Mouse (Mus musculus) megakaryocyte, embryonic 14.5 days (primary cell): ENCODE measurements at regions not wholly inside any gene's neighbourhood (a gene's known extent, or its start where the extent isn't known, plus 50 kb on each side); places are given as distances from the start of the nearest gene placed in this dataset.

Experiments used
- H3K27me3 ChIP-seq: replicated peaks from 2 replicates; pipeline ENCODE3; 2012; ENCODE audit warnings: inconsistent platforms
- H3K36me3 ChIP-seq: replicated peaks from 2 replicates; pipeline ENCODE3; 2012; ENCODE audit warnings: low read length, inconsistent platforms, mixed read lengths
- H3K4me1 ChIP-seq: 2 replicates; pipeline ENCODE4 v1.6.1; 2012; ENCODE audit warnings: inconsistent platforms
- H3K4me3 ChIP-seq: replicated peaks from 2 replicates; pipeline ENCODE3; 2012; ENCODE audit warnings: moderate library complexity, mild to moderate bottlenecking, inconsistent platforms
- H3K9me3 ChIP-seq: 2 replicates; pipeline ENCODE4 v1.6.1; 2012; ENCODE audit warnings: inconsistent platforms
- FLI1 ChIP-seq: IDR thresholded peaks from 2 replicates; pipeline ENCODE4 v1.6.1; 2012; ENCODE audit warnings: low read length, inconsistent platforms, mixed read lengths
- GATA1 ChIP-seq: IDR thresholded peaks from 3 replicates; pipeline ENCODE4 v1.6.1; 2012; ENCODE audit warnings: mixed read lengths, low read length, inconsistent platforms, borderline replicate concordance

GRCm38 (mm10) chr5:26466666-26467065 lies 209.2 kb downstream of the Gm7361 start:
- Histone ChIP-seq H3K4me1 (no peaks in the 10 kb centered on the region), H3K4me3 (no peak overlapping the region), H3K9me3 (peaks cover 5% of the 10 kb centered on the region; the same call in 1 of the 2 replicates), H3K36me3 (no peaks in the 10 kb centered on the region), H3K27me3 (no peaks in the 10 kb centered on the region)
- no peak for TF ChIP-seq FLI1
- no peak for TF ChIP-seq GATA1

DNA sequence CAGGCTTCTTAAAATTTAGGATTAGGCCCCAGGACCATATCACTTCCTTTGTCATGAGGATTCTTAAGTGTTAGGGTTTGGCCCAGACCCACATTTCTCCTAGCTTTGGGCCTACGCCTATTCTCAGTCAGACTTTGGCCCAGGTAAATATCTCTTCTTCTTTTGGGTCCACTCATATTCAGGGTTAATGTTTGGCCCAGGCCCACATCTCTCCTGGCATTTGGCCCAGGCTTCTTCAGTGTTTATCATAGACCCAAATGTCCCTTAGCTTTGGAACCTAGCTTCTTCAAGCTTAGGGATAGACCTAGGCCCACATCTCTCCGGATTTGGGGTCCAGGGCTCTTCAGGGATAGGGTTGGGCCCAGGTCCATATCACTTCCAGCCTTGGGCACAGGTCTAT lies 228.2 kb downstream of the Gm7361 start:
- TF ChIP-seq GATA1 (no peak), FLI1 (no peak)
- Histone ChIP-seq H3K36me3 (no peaks in the 10 kb centered on the region), H3K4me1 (no peaks in the 10 kb centered on the region), H3K4me3 (no peak overlapping the region), H3K9me3 (peaks cover 9% of the 10 kb centered on the region), H3K27me3 (no peaks in the 10 kb centered on the region)

- no peak for TF ChIP-seq GATA1
- no peak for TF ChIP-seq FLI1
- Histone ChIP-seq H3K4me3 (no peak overlapping the region), H3K4me1 (no peaks in the 10 kb centered on the region), H3K27me3 (no peaks in the 10 kb centered on the region), H3K36me3 (no peaks in the 10 kb centered on the region), H3K9me3 (peaks cover 43% of the 10 kb centered on the region)
Measured at GRCm38 (mm10) chr5:26494003-26494402, 236.5 kb downstream of the Gm7361 start.

DNA sequence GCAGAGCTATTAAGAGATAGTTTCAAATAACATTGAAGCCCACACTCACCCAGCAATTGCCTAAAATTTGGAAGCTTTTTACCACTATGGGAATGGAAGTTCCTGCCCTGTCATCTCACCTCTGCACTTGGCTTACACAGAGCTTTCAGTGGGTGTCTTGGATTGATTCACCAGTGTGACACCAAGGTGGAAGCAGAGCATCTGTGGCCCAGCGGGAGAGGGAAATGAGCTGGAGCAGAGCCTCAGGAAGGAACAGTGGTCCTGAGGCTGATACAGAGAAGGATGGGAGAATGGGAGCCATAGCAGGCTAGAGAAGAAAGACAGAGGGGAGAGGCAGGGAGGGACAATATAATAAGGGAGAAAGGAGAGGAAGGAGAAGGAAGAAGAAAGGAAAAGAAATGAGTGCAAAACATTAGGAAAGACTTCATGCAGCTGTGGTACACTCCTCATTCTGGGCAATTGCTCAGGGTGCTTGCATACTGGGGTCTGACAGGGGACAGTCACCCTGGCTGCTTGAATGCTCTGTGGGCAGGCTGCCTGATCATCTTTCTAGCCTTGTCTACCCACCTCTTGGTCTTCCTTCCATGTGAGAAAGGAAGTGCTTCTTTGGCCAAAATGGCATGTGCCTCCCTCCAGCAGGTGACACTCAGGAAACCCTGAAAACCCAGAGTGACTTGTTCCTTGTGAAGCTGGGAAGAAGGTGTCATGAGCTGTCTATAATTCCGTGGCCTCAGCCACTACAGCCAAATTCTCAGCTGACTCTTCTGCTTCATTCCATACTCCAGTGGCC lies 240.3 kb downstream of the Gm7361 start:
- H3K36me3 ChIP-seq, result no peaks in the 10 kb centered on the region
- H3K27me3 ChIP-seq, result no peaks in the 10 kb centered on the region
- TF ChIP-seq FLI1 (no peak), GATA1 (no peak)
- H3K4me1 ChIP-seq, result no peaks in the 10 kb centered on the region
- H3K9me3 ChIP-seq, result peaks cover 35% of the 10 kb centered on the region
- no peak overlapping the region for H3K4me3 ChIP-seq

- no peak overlapping the region for H3K4me3 ChIP-seq
- H3K27me3 ChIP-seq, result no peaks in the 10 kb centered on the region
- TF ChIP-seq GATA1, result no peak
- no peak for TF ChIP-seq FLI1
- H3K4me1 ChIP-seq, result no peaks in the 10 kb centered on the region
- no peaks in the 10 kb centered on the region for H3K36me3 ChIP-seq
- peaks cover 28% of the 10 kb centered on the region for H3K9me3 ChIP-seq
Measured at GRCm38 (mm10) chr5:26509525-26510168, 252.2 kb downstream of the Gm7361 start.

GRCm38 (mm10) chr5:26513039-26513955 lies 255.8 kb downstream of the Gm7361 start:
- Histone ChIP-seq H3K4me3 (no peak overlapping the region), H3K36me3 (no peaks in the 10 kb centered on the region)
- TF ChIP-seq FLI1 (no peak), GATA1 (no peak)

DNA sequence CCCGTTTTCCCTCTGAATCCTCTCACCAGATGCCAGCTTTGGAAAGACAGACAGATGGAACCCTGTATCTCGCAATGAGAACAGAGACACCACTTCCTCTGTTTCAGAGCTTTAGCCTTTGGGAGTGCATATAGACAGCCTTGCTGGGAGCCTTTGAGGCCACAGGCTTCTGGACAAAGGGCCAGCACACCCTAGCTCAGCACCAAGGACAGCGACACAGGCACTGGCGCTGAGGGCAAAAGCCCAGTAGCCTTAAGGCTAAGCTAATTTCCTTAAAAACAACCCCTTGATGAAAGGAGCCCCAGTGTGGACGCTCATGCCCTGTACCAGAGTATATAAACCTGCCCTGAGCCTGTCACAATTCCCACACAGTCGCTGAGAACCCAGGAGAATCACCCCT lies 278.1 kb downstream of the Gm7361 start:
- TF ChIP-seq GATA1 (no peak), FLI1 (no peak)
- Histone ChIP-seq H3K4me3 (no peak overlapping the region), H3K9me3 (peaks cover 22% of the 10 kb centered on the region), H3K4me1 (no peaks in the 10 kb centered on the region), H3K36me3 (no peaks in the 10 kb centered on the region), H3K27me3 (no peaks in the 10 kb centered on the region)

More at GRCm38 (mm10) chr5:26513039-26513955, 255.8 kb downstream of the Gm7361 start:
- H3K27me3 ChIP-seq, result no peaks in the 10 kb centered on the region
- no peaks in the 10 kb centered on the region for H3K4me1 ChIP-seq
- peaks cover 27% of the 10 kb centered on the region for H3K9me3 ChIP-seq

DNA sequence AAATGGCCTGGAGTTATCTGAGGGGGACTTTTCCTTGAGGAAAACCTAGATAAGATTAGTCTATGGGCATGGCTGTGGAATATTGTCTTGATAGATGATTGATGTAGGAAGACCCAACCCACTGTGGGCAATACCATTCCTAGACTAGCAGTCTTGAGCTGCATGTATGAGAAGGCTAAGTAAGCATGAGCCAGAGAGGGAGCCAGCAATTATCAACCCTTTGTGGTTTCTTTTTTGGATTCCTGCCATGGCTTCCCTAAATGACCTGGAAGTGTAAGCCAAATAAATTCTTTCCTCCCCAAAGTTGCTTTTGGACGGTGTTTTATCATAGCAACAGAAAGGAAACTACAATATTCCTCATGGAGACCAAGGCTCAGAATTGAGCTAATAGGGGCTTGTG lies 253.7 kb upstream of the Dpp6 start:
- Histone ChIP-seq H3K4me1 (no peaks in the 10 kb centered on the region), H3K27me3 (no peaks in the 10 kb centered on the region), H3K4me3 (no peak overlapping the region), H3K9me3 (peaks cover 29% of the 10 kb centered on the region), H3K36me3 (no peaks in the 10 kb centered on the region)
- TF ChIP-seq FLI1 (no peak), GATA1 (no peak)

DNA sequence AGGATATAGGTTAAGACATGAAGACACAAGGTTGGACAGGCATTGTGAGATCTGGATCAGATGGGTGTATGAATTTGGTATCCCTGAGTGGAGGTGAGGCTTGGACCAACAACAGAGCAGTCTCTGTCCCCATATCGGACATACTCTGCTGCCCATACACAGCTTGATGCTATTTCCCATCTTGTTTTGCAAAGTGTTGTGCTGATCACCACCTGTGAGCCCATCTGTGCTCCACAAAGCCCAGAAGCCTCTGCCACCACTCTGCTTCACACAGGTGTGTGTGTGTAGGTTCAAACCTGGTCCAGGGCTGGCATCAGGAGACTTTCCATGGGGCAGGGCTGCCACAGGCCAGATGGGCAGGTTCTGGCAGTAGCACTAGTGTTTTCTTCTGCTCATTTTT lies 252.9 kb upstream of the Dpp6 start:
- TF ChIP-seq FLI1 (no peak), GATA1 (no peak)
- H3K4me1 ChIP-seq, result no peaks in the 10 kb centered on the region
- H3K36me3 ChIP-seq, result no peaks in the 10 kb centered on the region
- H3K4me3 ChIP-seq, result peak overlapping the region; percentile 8
- peaks cover 29% of the 10 kb centered on the region for H3K9me3 ChIP-seq
- no peaks in the 10 kb centered on the region for H3K27me3 ChIP-seq
